Comparison of ENCODE assay signal across 16 mouse cellular contexts in genomic region chr10:21775911-21776761, GRCm38 (mm10).
DNase-seq lines count a peak whose midpoint lies in the region; ATAC-seq and TF ChIP-seq lines count a peak whose summit lies in the region.
"Had no signal": no experiment of that assay in that cellular context is flagged by ENCODE, and none has a peak within 500 bp of the region (broad histone marks: within the 10 kb centered on the region; RNA-seq: fewer than 3 reads in every experiment).

No protein-coding gene starts in this region.

- H3K4me2 ChIP-seq in intestine, embryonic 14.5 days (ENCODE audit: low read length), result no peak overlapping the region
- no peak overlapping the region for H3K4me2 ChIP-seq in intestine, embryonic 16.5 days (ENCODE audit: low read depth, low read length)
- H3K4me2 ChIP-seq: neural tube, embryonic 13.5 days had no signal

- no peak overlapping the region for H3K4me3 ChIP-seq in intestine, embryonic 14.5 days (ENCODE audit: low read depth, low read length)
- H3K4me3 ChIP-seq in intestine, embryonic 16.5 days (ENCODE audit: low read length), result no peak overlapping the region
- peak overlapping the region; percentile 24; the same call in 1 of the 2 replicates for H3K4me3 ChIP-seq in E14TG2a.4 (replicated peaks; ENCODE audit: low read length)
- H3K4me3 ChIP-seq: neural tube, embryonic 13.5 days had no signal

- no peaks in the 10 kb centered on the region for H3K36me3 ChIP-seq in intestine, embryonic 14.5 days (ENCODE audit: control insufficient read depth, insufficient read depth, low read length)
- H3K36me3 ChIP-seq in intestine, embryonic 16.5 days (ENCODE audit: control insufficient read depth, insufficient read depth, low read length), result no peaks in the 10 kb centered on the region
- H3K36me3 ChIP-seq in E14TG2a.4 (ENCODE audit: insufficient read depth, low read length), result no peaks in the 10 kb centered on the region
- H3K36me3 ChIP-seq: neural tube, embryonic 13.5 days had no signal

- H3K27me3 ChIP-seq in intestine, embryonic 14.5 days (replicated peaks; ENCODE audit: control insufficient read depth, insufficient read depth, low read length), result no peaks in the 10 kb centered on the region
- no peaks in the 10 kb centered on the region for H3K27me3 ChIP-seq in intestine, embryonic 16.5 days (replicated peaks; ENCODE audit: control insufficient read depth, insufficient read depth, low read length)
- H3K27me3 ChIP-seq in E14TG2a.4 (ENCODE audit: insufficient read depth, low read length), result no peaks in the 10 kb centered on the region
- H3K27me3 ChIP-seq: neural tube, embryonic 13.5 days had no signal

- no peak overlapping the region for H3K9ac ChIP-seq in intestine, embryonic 14.5 days (ENCODE audit: low read length)
- H3K9ac ChIP-seq in intestine, embryonic 16.5 days (ENCODE audit: low read depth, low read length), result no peak overlapping the region
- H3K9ac ChIP-seq: neural tube, embryonic 13.5 days had no signal

- ATAC-seq in intestine, embryonic 14.5 days (replicated peaks; ENCODE audit: low FRiP score, low TSS enrichment, low read depth), result no peak
- ATAC-seq in intestine, embryonic 16.5 days, result no peak
- ATAC-seq in megakaryocyte-erythroid progenitor cell, adult 5-6 weeks (replicated peaks; ENCODE audit: low FRiP score, low TSS enrichment, poor library complexity, severe bottlenecking), result peak; percentile 78
- ATAC-seq: activated CD4-positive, CD25-positive, alpha-beta regulatory T cell, adult 4 months had no signal

- H3K4me1 ChIP-seq in intestine, embryonic 14.5 days (replicated peaks; ENCODE audit: control insufficient read depth, insufficient read depth, low read length), result no peaks in the 10 kb centered on the region
- no peaks in the 10 kb centered on the region for H3K4me1 ChIP-seq in intestine, embryonic 16.5 days (ENCODE audit: control insufficient read depth, insufficient read depth, low read length)
- H3K4me1 ChIP-seq in E14TG2a.4 (replicated peaks; ENCODE audit: low read depth, low read length), result peaks cover 27% of the 10 kb centered on the region

- peak; percentile 51 for DNase-seq in intestine, embryonic 14.5 days (ENCODE audit: low spot score)
- DNase-seq in ZHBTc4 (ENCODE audit: low read depth, low spot score), result peak; percentile 66
- no peak for DNase-seq in layer of hippocampus, adult 8-10 months (ENCODE audit: low spot score in 2 of 2)
- DNase-seq in kidney, adult 8-10 months, result no peak
- DNase-seq in embryo, embryonic 11 days, result no peak
- DNase-seq: cerebellum, adult 9-11 months; heart, postnatal 4 days; kidney, postnatal 14 days; left cerebral cortex, postnatal 4 days; lung, postnatal 10 days; thymus, adult 18-20 months had no signal

- no peak for TF ChIP-seq CTCF in E14TG2a.4 (conservative IDR thresholded peaks at IDR 0.05; ENCODE audit: low read length)

- WGBS in intestine, embryonic 14.5 days, result 67% methylated on average over 12 of the region's 12 CpGs
- 67% methylated on average over 12 of the region's 12 CpGs for WGBS in intestine, embryonic 16.5 days

- H3K9me3 ChIP-seq in intestine, embryonic 14.5 days (ENCODE audit: control insufficient read depth, low read length), result no peaks in the 10 kb centered on the region
- no peaks in the 10 kb centered on the region for H3K9me3 ChIP-seq in intestine, embryonic 16.5 days (ENCODE audit: control insufficient read depth, low read length)
- H3K9me3 ChIP-seq in E14TG2a.4 (ENCODE audit: low read length), result peaks cover 1% of the 10 kb centered on the region; the same call in 1 of the 2 replicates
- H3K9me3 ChIP-seq: neural tube, embryonic 13.5 days had no signal

- no peak overlapping the region for H3K27ac ChIP-seq in intestine, embryonic 14.5 days (ENCODE audit: low read depth)
- H3K27ac ChIP-seq in intestine, embryonic 16.5 days (ENCODE audit: low read length), result no peak overlapping the region
- H3K27ac ChIP-seq: neural tube, embryonic 13.5 days had no signal

Comparison
In these comparisons a context has a peak if more than half of its experiments do, and no peak if none do; other contexts are left out.
1. DNase-seq: peak in intestine, embryonic 14.5 days (single experiment) and ZHBTc4 (single experiment); none in layer of hippocampus, adult 8-10 months (0 of 2), kidney, adult 8-10 months (0 of 2) and embryo, embryonic 11 days (single experiment).